Comparison of ENCODE assay signal across 11 mouse cellular contexts in the genomic region with DNA sequence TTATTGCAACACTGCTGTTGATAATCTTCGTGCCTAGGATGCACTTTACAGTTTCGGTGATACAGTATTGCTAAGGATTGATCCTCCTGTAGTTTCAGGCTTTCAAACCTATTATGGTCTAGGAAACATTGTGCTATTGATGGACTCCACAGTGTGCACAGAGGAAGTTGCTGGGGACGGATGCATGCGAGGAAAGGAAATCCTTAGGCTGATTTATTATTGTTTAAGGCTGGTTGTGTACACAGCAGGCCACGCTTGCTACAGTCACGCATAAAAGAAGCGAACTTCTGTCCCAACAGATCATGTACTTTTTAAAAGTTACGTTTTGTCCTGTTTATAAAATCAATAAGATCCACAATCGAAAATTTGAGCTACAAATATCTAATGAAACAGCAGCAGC. TPM values are rescaled to one million over a fixed set of nuclear protein-coding genes. Genes with fewer than 3 reads are reported as not detected.
A peak's percentile ranks its signal among the peaks of the same experiment; 100 is the strongest.
DNase-seq lines count a peak whose midpoint lies in the region; ATAC-seq and TF ChIP-seq lines count a peak whose summit lies in the region.
"Had no signal": no experiment of that assay in that cellular context is flagged by ENCODE, and none has a peak within 500 bp of the region (broad histone marks: within the 10 kb centered on the region; RNA-seq: fewer than 3 reads in every experiment).

No protein-coding gene starts in this region.

- intact Hi-C loops in heart, postnatal 10 days (cut with DNase I), result loop anchor here (2.0 kb wide), 1 partner anchor 26 kb away; no protein-coding TSS in a partner anchor

- ATAC-seq in kidney, embryonic 14.5 days (ENCODE audit: low FRiP score, low TSS enrichment), result no peak
- ATAC-seq in midbrain, embryonic 15.5 days (replicated peaks), result no peak
- ATAC-seq in stomach, embryonic 15.5 days (ENCODE audit: insufficient read depth, low FRiP score, low read depth), result no peak

- peaks cover 8% of the 10 kb centered on the region for H3K27me3 ChIP-seq in kidney, embryonic 14.5 days (ENCODE audit: control insufficient read depth, insufficient read depth, low read length)
- no peaks in the 10 kb centered on the region for H3K27me3 ChIP-seq in midbrain, embryonic 15.5 days (replicated peaks)
- peaks cover 17% of the 10 kb centered on the region for H3K27me3 ChIP-seq in midbrain, embryonic 10.5 days (ENCODE audit: low read depth, poor library complexity, severe bottlenecking)
- no peaks in the 10 kb centered on the region for H3K27me3 ChIP-seq in stomach, embryonic 15.5 days (replicated peaks)
- no peaks in the 10 kb centered on the region; the same call in 1 of the 2 replicates for H3K27me3 ChIP-seq in cerebellum, adult 2 months (ENCODE audit: control insufficient read depth, insufficient read depth, low read length)

- no peak for TF ChIP-seq CTCF in cerebellum, adult 2 months (IDR thresholded peaks at IDR 0.05; ENCODE audit: borderline replicate concordance, insufficient read depth, low read depth, low read length)

- 47% methylated on average over 9 of the region's 9 CpGs for WGBS in kidney, embryonic 14.5 days
- 78% methylated on average over 9 of the region's 9 CpGs for WGBS in midbrain, embryonic 15.5 days
- 73% methylated on average over 9 of the region's 9 CpGs for WGBS in midbrain, embryonic 10.5 days
- 47% methylated on average over 9 of the region's 9 CpGs for WGBS in stomach, embryonic 15.5 days
- 87% methylated on average over 9 of the region's 9 CpGs for WGBS in cerebellum, adult 2 months

- TF ChIP-seq POLR2A in cerebellum, adult 2 months (IDR thresholded peaks at IDR 0.05; ENCODE audit: borderline replicate concordance, insufficient read depth, low read length), result no peak

- H3K27ac ChIP-seq in kidney, embryonic 14.5 days (ENCODE audit: low read depth, low read length), result no peak overlapping the region
- H3K27ac ChIP-seq in midbrain, embryonic 15.5 days, result peak overlapping the region; percentile 92; the same call in 1 of the 2 replicates
- no peak overlapping the region for H3K27ac ChIP-seq in midbrain, embryonic 10.5 days (replicated peaks)
- no peak overlapping the region for H3K27ac ChIP-seq in stomach, embryonic 15.5 days
- no peak overlapping the region for H3K27ac ChIP-seq in cerebellum, adult 2 months (ENCODE audit: insufficient read depth, low read length)

- H3K4me1 ChIP-seq in kidney, embryonic 14.5 days (ENCODE audit: control insufficient read depth, insufficient read depth, low read length), result 0 out of 2 replicates have a peak, but pooled peaks cover 4% of the 10 kb centered on the region
- H3K4me1 ChIP-seq in midbrain, embryonic 15.5 days, result peaks cover 27% of the 10 kb centered on the region
- H3K4me1 ChIP-seq in midbrain, embryonic 10.5 days, result peaks cover 17% of the 10 kb centered on the region
- peaks cover 3% of the 10 kb centered on the region; the same call in 1 of the 2 replicates for H3K4me1 ChIP-seq in stomach, embryonic 15.5 days
- H3K4me1 ChIP-seq in cerebellum, adult 2 months (ENCODE audit: control insufficient read depth, insufficient read depth, low read length), result peaks cover 3% of the 10 kb centered on the region; the same call in 1 of the 2 replicates

- H3K4me2 ChIP-seq in kidney, embryonic 14.5 days (replicated peaks; ENCODE audit: low read depth, low read length), result peak overlapping the region; percentile 86
- peak overlapping the region; percentile 70; the same call in 1 of the 2 replicates for H3K4me2 ChIP-seq in midbrain, embryonic 15.5 days
- H3K4me2 ChIP-seq in stomach, embryonic 15.5 days, result peak overlapping the region; percentile 82; the same call in 1 of the 2 replicates

- no peaks in the 10 kb centered on the region for H3K36me3 ChIP-seq in kidney, embryonic 14.5 days (ENCODE audit: control insufficient read depth, insufficient read depth, low read length)
- no peaks in the 10 kb centered on the region for H3K36me3 ChIP-seq in midbrain, embryonic 15.5 days (replicated peaks)
- no peaks in the 10 kb centered on the region for H3K36me3 ChIP-seq in midbrain, embryonic 10.5 days
- H3K36me3 ChIP-seq in stomach, embryonic 15.5 days, result no peaks in the 10 kb centered on the region
- H3K36me3 ChIP-seq: forebrain, embryonic 12.5 days; limb, embryonic 12.5 days had no signal

- no peak overlapping the region for H3K4me3 ChIP-seq in kidney, embryonic 14.5 days (ENCODE audit: low read length)
- no peak overlapping the region for H3K4me3 ChIP-seq in midbrain, embryonic 15.5 days
- no peak overlapping the region for H3K4me3 ChIP-seq in midbrain, embryonic 10.5 days
- H3K4me3 ChIP-seq in stomach, embryonic 15.5 days (replicated peaks), result no peak overlapping the region
- no peak overlapping the region for H3K4me3 ChIP-seq in cerebellum, adult 2 months (replicated peaks; ENCODE audit: insufficient read depth, low read depth, low read length)

- no peaks in the 10 kb centered on the region for H3K9me3 ChIP-seq in kidney, embryonic 14.5 days (ENCODE audit: control insufficient read depth, low read length)
- no peaks in the 10 kb centered on the region for H3K9me3 ChIP-seq in midbrain, embryonic 15.5 days
- H3K9me3 ChIP-seq in midbrain, embryonic 10.5 days (replicated peaks), result no peaks in the 10 kb centered on the region
- H3K9me3 ChIP-seq in stomach, embryonic 15.5 days, result no peaks in the 10 kb centered on the region
- H3K9me3 ChIP-seq: forebrain, embryonic 12.5 days; limb, embryonic 12.5 days had no signal

- no peak overlapping the region for H3K9ac ChIP-seq in kidney, embryonic 14.5 days (ENCODE audit: low read depth, low read length)
- no peak overlapping the region for H3K9ac ChIP-seq in midbrain, embryonic 15.5 days
- H3K9ac ChIP-seq in stomach, embryonic 15.5 days, result no peak overlapping the region

- peak; percentile 33 for DNase-seq in heart, adult 8-10 months (ENCODE audit: low spot score)
- no peak for DNase-seq in heart, postnatal 10 days
- DNase-seq in kidney, adult 11 months, result no peak
- no peak for DNase-seq in midbrain, embryonic 10.5 days (ENCODE audit: low spot score)
- no peak for DNase-seq in cerebellum, adult 2 months

RNA-seq across cellular contexts. Expression of gene Vav3, which starts 1.2 kb away (rescaled TPM):
- total RNA-seq in heart, adult 8-10 months (2022), result 1 to 10 TPM; 3.2 to 6.0 (median 4.8) TPM
- total RNA-seq in heart, postnatal 10 days (2021), result 10 to 100 TPM; 12.5 to 18.7 TPM
- polyA plus RNA-seq in kidney, embryonic 14.5 days (2014; fragmentation: Nextera tagmentation; extraction: Ambion mirVana), result 14.9 and 25.7 TPM in 2 replicates
- polyA plus RNA-seq in midbrain, embryonic 15.5 days (2015; fragmentation: Nextera tagmentation; extraction: Ambion mirVana), result 24.3 and 25.4 TPM in 2 replicates
- polyA plus RNA-seq in midbrain, embryonic 10.5 days (2016; fragmentation: Nextera tagmentation; extraction: Ambion mirVana), result 7.6 and 8.4 TPM in 2 replicates
- polyA plus RNA-seq in stomach, embryonic 15.5 days (2015; fragmentation: Nextera tagmentation; extraction: Ambion mirVana), result 14.9 and 17.5 TPM in 2 replicates
- polyA plus RNA-seq in cerebellum, adult 2 months (2012; rRNA removed), result 8.8 TPM in 2 replicates
- total RNA-seq: MEL had no signal
